Mouse (Mus musculus) erythroblast, embryonic 14.5 days (primary cell): ENCODE measurements around the gene Atg9a. TPM values are rescaled to one million over a fixed set of nuclear protein-coding genes. Genes with fewer than 3 reads are reported as not detected.
"Not testable (repeated sequence)": the region's sequence is repeated elsewhere in the genome, so short reads cannot be mapped to it uniquely, and the experiment has no call there.

ENCODE experiments used
- H3K27me3 ChIP-seq: 2 replicates; pipeline ENCODE4 v1.6.1; 2012; ENCODE audit warnings: inconsistent platforms; ENCODE audit not compliant: control insufficient read depth
- H3K36me3 ChIP-seq: 2 replicates; pipeline ENCODE4 v1.6.1; 2012; ENCODE audit warnings: mild to moderate bottlenecking, inconsistent platforms; ENCODE audit not compliant: control insufficient read depth
- H3K4me1 ChIP-seq: 2 replicates; pipeline ENCODE4 v1.6.1; 2012; ENCODE audit warnings: inconsistent platforms; ENCODE audit not compliant: control insufficient read depth
- H3K4me3 ChIP-seq: replicated peaks from 2 replicates; pipeline ENCODE3; 2012; ENCODE audit warnings: moderate library complexity, mild to moderate bottlenecking, inconsistent platforms
- H3K9me3 ChIP-seq: 2 replicates; pipeline ENCODE4 v1.6.1; 2012; ENCODE audit warnings: low read length, inconsistent platforms, mixed read lengths; ENCODE audit not compliant: control insufficient read depth
- GATA1 ChIP-seq: IDR thresholded peaks from 2 replicates; pipeline ENCODE4 v1.6.1; 2012; ENCODE audit warnings: low read length, inconsistent platforms, mixed read lengths
- TAL1 ChIP-seq: IDR thresholded peaks from 3 replicates; pipeline ENCODE4 v1.6.1; 2012; ENCODE audit warnings: low read length, inconsistent platforms, mixed read lengths
- polyA plus RNA-seq: library from polyadenylated mRNA; stranded (reverse); fragments of >175 nt; gene quantifications from 2 replicates; pipeline ENCODE4 v1.2.3, GENCODE M21; 2012

Atg9a gene
- 25.7 and 26.4 TPM in 2 replicates for polyA plus RNA-seq

GRCm38 (mm10) chr1:75191622-75192402, at the start of gene Atg9a, which contains the start of gene Ankzf1:
Atg9a (minus strand) TSS chr1:75192196.
Ankzf1 (plus strand) TSS chr1:75192151.
- peak within 1 kb of the TSS; percentile 92 for H3K4me3 ChIP-seq
- H3K36me3 ChIP-seq, result peaks cover 63% of the 10 kb centered on the region
- no peaks in the 10 kb centered on the region for H3K9me3 ChIP-seq
- TF ChIP-seq TAL1, result no peak
- H3K27me3 ChIP-seq, result no peaks in the 10 kb centered on the region
- H3K4me1 ChIP-seq, result peaks cover 54% of the 10 kb centered on the region

GRCm38 (mm10) chr1:75239591-75239990, 47.6 kb upstream of the Atg9a start:
- no peak overlapping the region for H3K4me3 ChIP-seq
- H3K27me3 ChIP-seq, result no peaks in the 10 kb centered on the region
- no peaks in the 10 kb centered on the region for H3K9me3 ChIP-seq
- peaks cover 75% of the 10 kb centered on the region for H3K36me3 ChIP-seq
- TF ChIP-seq GATA1, result no peak
- no peak for TF ChIP-seq TAL1
- peaks cover 72% of the 10 kb centered on the region for H3K4me1 ChIP-seq

DNA sequence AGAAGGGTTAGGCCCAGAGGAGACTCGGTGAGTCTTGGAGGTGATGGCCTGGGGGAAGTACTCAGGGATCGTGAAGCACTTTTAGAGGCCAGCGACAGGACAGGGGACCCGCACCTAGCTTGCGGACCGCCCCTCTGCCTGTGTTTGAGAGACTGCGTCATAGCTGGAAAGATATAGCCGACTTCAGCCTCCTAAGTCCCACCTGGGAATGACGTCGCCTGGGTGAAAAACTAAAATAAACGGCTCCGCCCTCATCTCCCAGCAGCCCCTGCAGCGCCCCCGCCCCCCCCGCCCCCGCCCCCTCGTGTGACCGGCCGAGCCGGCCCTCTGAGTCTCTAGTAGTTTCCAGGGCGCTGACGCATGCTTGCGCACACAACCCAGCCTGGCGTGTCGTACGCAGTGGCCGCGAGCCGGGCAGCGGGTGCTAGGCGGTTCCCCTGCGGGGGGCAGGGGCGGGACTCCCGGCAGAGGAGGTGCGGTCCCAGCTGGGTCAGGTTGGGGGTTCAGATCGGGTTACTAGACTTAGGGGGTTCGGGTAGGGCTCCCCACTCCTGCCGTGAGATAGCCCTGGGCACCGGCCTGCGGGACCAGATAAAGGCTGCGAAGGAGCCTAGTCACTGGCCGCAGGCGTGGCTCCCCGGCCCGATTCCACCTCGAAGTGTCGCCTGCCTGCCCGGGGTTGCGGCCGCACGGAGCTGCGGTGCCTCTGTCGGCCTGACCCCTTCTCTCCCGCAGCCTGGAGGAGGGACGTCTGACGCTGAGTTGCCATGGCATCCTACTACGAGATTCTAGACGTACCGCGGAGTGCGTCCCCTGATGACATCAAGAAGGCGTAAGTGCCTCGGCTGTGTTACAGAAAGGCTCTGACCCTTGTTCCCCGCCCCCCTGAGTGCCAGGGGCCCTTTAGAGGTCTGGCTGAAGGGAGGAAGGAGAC, 44.4 kb upstream of the Atg9a start, which contains the start of gene Dnajb2:
TSS of gene Dnajb2 (plus strand) at position 290 of the 934 bp plus-strand sequence.
- Histone ChIP-seq H3K27me3 (no peaks in the 10 kb centered on the region), H3K4me3 (peak within 1 kb of the TSS; percentile 69), H3K4me1 (peaks cover 82% of the 10 kb centered on the region), H3K36me3 (peaks cover 43% of the 10 kb centered on the region), H3K9me3 (no peaks in the 10 kb centered on the region)
- peak; percentile 95 for TF ChIP-seq GATA1
- peak; percentile 92 for TF ChIP-seq TAL1

GRCm38 (mm10) chr1:75234606-75235005, 42.6 kb upstream of the Atg9a start:
- no peak for TF ChIP-seq GATA1
- no peak for TF ChIP-seq TAL1
- H3K4me1 ChIP-seq, result peaks cover 89% of the 10 kb centered on the region
- peak overlapping the region; percentile 69 for H3K4me3 ChIP-seq

DNA sequence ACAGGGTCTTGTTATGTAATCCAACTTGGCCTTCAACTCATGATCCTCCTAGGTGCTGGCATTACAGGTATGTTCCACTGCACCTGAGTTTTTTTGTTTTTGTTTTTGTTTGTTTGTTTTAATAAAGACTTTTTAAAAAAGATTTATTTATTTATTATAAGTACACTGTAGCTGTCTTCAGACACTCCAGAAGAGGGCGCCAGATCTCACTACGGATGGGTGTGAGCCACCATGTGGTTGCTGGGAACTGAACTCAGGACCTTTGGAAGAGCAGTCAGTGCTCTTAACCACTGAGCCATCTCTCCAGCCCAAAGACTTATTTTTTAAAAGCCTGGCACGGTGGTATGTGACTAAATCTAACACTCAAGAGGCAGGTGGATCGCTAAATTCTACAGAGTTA, 40.5 kb upstream of the Atg9a start:
- H3K4me1 ChIP-seq, result peaks cover 89% of the 10 kb centered on the region
- not testable (repeated sequence) for H3K27me3 ChIP-seq, H3K36me3 ChIP-seq, H3K9me3 ChIP-seq, H3K4me3 ChIP-seq

More at GRCm38 (mm10) chr1:75234606-75235005, 42.6 kb upstream of the Atg9a start:
- H3K9me3 ChIP-seq, result no peaks in the 10 kb centered on the region
- H3K27me3 ChIP-seq, result no peaks in the 10 kb centered on the region
- H3K36me3 ChIP-seq, result peaks cover 25% of the 10 kb centered on the region

- Histone ChIP-seq H3K36me3 (no peaks in the 10 kb centered on the region), H3K9me3 (no peaks in the 10 kb centered on the region), H3K4me1 (peaks cover 89% of the 10 kb centered on the region), H3K4me3 (no peak within 1 kb of the TSS), H3K27me3 (no peaks in the 10 kb centered on the region)
- TF ChIP-seq TAL1, result no peak
- TF ChIP-seq GATA1, result no peak
Observed at GRCm38 (mm10) chr1:75231664-75232152, 39.7 kb upstream of the Atg9a start, which contains the start of gene A630095N17Rik. A630095N17Rik (minus strand) TSS chr1:75232102.

DNA sequence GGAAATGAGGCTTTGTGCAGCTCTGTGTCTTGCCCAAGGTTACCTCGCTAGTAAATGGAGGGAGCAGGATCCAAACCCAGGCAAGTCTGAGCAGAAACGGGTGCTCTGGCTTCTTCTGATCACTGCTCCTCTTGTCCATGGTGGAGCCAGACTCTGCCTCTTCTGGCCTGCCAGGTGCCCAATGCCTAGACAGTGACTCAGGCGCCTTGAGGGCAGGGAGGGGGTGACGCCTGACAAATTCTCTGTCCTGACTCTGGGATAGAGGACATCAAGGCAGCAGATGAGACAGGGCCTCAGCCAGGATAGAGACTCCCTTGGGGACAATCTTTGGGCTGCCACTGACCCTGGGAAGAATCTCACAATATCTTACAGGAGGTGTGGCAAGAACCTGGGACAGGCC, 39.2 kb upstream of the Atg9a start:
- TF ChIP-seq GATA1 (no peak), TAL1 (no peak)
- no peaks in the 10 kb centered on the region for H3K27me3 ChIP-seq
- H3K36me3 ChIP-seq, result no peaks in the 10 kb centered on the region
- H3K4me1 ChIP-seq, result peaks cover 91% of the 10 kb centered on the region
- no peaks in the 10 kb centered on the region for H3K9me3 ChIP-seq
- no peak overlapping the region for H3K4me3 ChIP-seq

GRCm38 (mm10) chr1:75230335-75230994, 38.5 kb upstream of the Atg9a start:
- Histone ChIP-seq H3K4me1 (peaks cover 91% of the 10 kb centered on the region), H3K4me3 (peak overlapping the region; percentile 32), H3K36me3 (no peaks in the 10 kb centered on the region), H3K9me3 (no peaks in the 10 kb centered on the region), H3K27me3 (no peaks in the 10 kb centered on the region)
- TF ChIP-seq GATA1, result no peak
- no peak for TF ChIP-seq TAL1
